Mouse (Mus musculus) urinary bladder, postnatal 14 days (tissue): ENCODE measurements at regions not wholly inside any gene's neighbourhood (a gene's known extent, or its start where the extent isn't known, plus 50 kb on each side); places are given as distances from the start of the nearest gene placed in this dataset.

Experiments
- DNase-seq: peaks from one replicate; pipeline ENCODE4 v3.0.0; 2021; ENCODE audit warnings: low spot score

- DNase-seq: no peak
Observed at GRCm38 (mm10) chrX:17026161-17026829, 114.7 kb upstream of the Ndp start.

- no peak for DNase-seq
Observed at GRCm38 (mm10) chrX:17017823-17018222, 106.2 kb upstream of the Ndp start.

GRCm38 (mm10) chrX:17009188-17009587 is 97.6 kb upstream of the Ndp start:
- no peak for DNase-seq

- DNase-seq: peak; percentile 7
Observed at GRCm38 (mm10) chrX:16998578-16998977, 87.0 kb upstream of the Ndp start.
